Mouse (Mus musculus) kidney, embryonic 16.5 days (tissue): ENCODE measurements around the gene Gm11541. TPM values are rescaled to one million over a fixed set of nuclear protein-coding genes. Genes with fewer than 3 reads are reported as not detected.
A peak's percentile ranks its signal among the peaks of the same experiment; 100 is the strongest.
"Not testable (repeated sequence)": the region's sequence is repeated elsewhere in the genome, so short reads cannot be mapped to it uniquely, and the experiment has no call there.

Experiments
- ATAC-seq: fragments of 200-750 bp; cut with Nextera tagmentation; 2 replicates; pipeline ENCODE4 v1.8.0; 2017; ENCODE audit warnings: moderate TSS enrichment; ENCODE audit not compliant: low FRiP score, low TSS enrichment
- H3K27ac ChIP-seq: fragments of 300-500 bp; sonication (generic); 2 replicates; pipeline ENCODE4 v1.5.1; 2014; ENCODE audit warnings: low read length
- H3K27me3 ChIP-seq: fragments of 300-500 bp; sonication (generic); 2 replicates; pipeline ENCODE4 v1.6.1; 2014; ENCODE audit warnings: low read length, control low read depth, mixed read lengths; ENCODE audit not compliant: insufficient read depth
- H3K36me3 ChIP-seq: fragments of 300-500 bp; sonication (generic); 2 replicates; pipeline ENCODE4 v1.6.1; 2014; ENCODE audit warnings: low read length, control low read depth, mixed read lengths; ENCODE audit not compliant: insufficient read depth
- H3K4me1 ChIP-seq: fragments of 300-500 bp; sonication (generic); 2 replicates; pipeline ENCODE4 v1.6.1; 2014; ENCODE audit warnings: low read length, control low read depth, mixed read lengths; ENCODE audit not compliant: insufficient read depth
- H3K4me2 ChIP-seq: fragments of 300-500 bp; sonication (generic); replicated peaks from 2 replicates; pipeline ENCODE4 v1.6.1; 2014; ENCODE audit warnings: low read depth, low read length
- H3K4me3 ChIP-seq: fragments of 300-500 bp; sonication (generic); 2 replicates; pipeline ENCODE4 v1.5.1; 2014; ENCODE audit warnings: mild to moderate bottlenecking, low read length
- H3K9ac ChIP-seq: fragments of 300-500 bp; sonication (generic); replicated peaks from 2 replicates; pipeline ENCODE4 v1.6.1; 2014; ENCODE audit warnings: low read length
- H3K9me3 ChIP-seq: fragments of 300-500 bp; sonication (generic); 2 replicates; pipeline ENCODE4 v1.6.1; 2016; ENCODE audit warnings: low read length, control low read depth
- WGBS: fragments of 180-500 bp; shearing (Covaris S2); extraction: QIAGEN DNeasy Blood & Tissue Kit; methylation state at CpG from one replicate; pipeline ENCODE4 v1.1.7; 2014; 5-methylcytosine and 5-hydroxymethylcytosine counted together
- polyA plus RNA-seq: library from polyadenylated mRNA; unstranded; fragments of >200 nt; fragmentation: Nextera tagmentation; extraction: Ambion mirVana; gene quantifications from 2 replicates; pipeline ENCODE4 v1.2.1, GENCODE M21; 2015

Gene Gm11541
- polyA plus RNA-seq, 1 experiment from 2014 or later = 1.2 TPM

DNA sequence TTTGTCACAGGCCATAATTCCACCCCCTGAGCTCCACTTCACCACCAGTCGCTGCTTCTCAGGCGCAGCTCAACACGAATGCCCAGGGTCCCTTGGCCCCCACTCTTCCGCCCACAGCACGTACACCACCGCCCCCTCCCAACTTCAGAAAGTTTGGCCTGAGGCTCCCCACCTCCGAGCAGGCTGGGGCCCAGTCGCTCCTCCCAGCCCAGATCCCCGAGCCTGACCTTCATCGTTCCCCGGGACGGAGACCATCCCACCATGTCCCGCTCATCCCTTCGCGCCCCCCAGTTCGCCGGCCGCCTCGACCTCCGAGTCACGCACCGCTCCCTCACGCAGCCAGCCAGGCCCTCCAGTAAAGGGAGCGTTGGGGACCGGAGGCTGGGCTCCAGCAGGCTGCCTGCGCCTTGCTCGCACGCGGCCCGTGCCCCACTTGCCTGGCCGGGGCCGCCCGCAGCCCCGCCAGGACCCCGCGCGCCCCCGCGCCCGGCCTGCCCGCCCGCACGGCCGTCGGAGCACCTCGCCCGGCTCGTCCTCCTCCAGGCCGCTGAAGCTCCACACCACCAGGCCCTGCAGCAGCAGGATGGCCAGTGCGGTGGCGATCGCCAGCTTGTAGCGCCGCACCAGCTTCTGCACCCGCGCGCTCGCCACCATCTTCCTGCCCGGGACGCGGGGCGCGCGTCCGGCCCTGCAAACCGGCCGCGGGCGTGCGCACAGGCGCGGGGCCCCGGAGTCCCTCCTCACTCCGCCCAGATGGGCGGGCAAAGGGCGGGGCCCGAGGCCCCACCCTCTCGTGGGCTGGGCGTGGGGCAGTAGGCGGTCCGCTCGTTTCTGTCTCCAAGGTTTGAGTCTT lies 27.3 kb downstream of the Gm11541 start, which contains the start of gene Xylt2:
Gene Xylt2, minus strand, starts transcription at position 762 of the 853 bp plus-strand sequence.
- Histone ChIP-seq H3K36me3 (no peaks in the 10 kb centered on the region), H3K27ac (peak within 1 kb of the TSS; percentile 85), H3K4me3 (peak within 1 kb of the TSS; percentile 94), H3K4me2 (peak within 1 kb of the TSS; percentile 87), H3K9me3 (0 out of 2 replicates have a peak, but pooled peaks cover 2% of the 10 kb centered on the region), H3K27me3 (no peaks in the 10 kb centered on the region), H3K4me1 (peaks cover 18% of the 10 kb centered on the region), H3K9ac (peak within 1 kb of the TSS; percentile 98)
- peak; percentile 94 for ATAC-seq
- WGBS = under 1% methylated on average over 82 of the region's 82 CpGs

GRCm38 (mm10) chr11:94676308-94676707 lies 28.0 kb downstream of the Gm11541 start:
- no peak; the same call in 1 of the 2 replicates for ATAC-seq
- Histone ChIP-seq H3K4me3 (peak overlapping the region; percentile 94), H3K9ac (peak overlapping the region; percentile 98), H3K4me2 (peak overlapping the region; percentile 87), H3K4me1 (peaks cover 18% of the 10 kb centered on the region), H3K27ac (no peak overlapping the region; the same call in 1 of the 2 replicates), H3K36me3 (no peaks in the 10 kb centered on the region), H3K9me3 (0 out of 2 replicates have a peak, but pooled peaks cover 2% of the 10 kb centered on the region), H3K27me3 (no peaks in the 10 kb centered on the region)
- 41% methylated on average over 4 of the region's 4 CpGs for WGBS

DNA sequence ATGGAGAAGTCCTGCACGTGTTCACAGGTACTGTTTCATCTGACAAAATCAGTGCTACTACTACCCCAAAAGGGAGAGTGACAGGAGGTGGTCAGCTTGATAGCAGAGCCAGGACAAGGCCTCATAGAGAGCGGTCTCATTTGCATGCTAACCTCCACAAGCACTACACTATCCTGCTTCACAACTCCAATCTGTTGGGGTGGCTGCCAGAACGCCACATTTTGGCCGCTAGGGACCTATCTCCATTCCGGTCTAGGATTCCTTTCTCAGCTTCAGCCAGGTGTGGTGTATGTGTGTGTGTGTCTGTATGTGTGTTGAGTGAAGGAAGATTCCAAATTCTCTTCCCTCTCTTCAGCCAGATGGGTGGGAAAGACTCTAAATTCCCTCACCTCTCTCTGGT lies 28.9 kb downstream of the Gm11541 start:
- Histone ChIP-seq H3K9me3 (no peaks in the 10 kb centered on the region), H3K36me3 (peaks cover 1% of the 10 kb centered on the region), H3K9ac (no peak overlapping the region), H3K27me3 (no peaks in the 10 kb centered on the region), H3K4me3 (no peak overlapping the region), H3K27ac (no peak overlapping the region), H3K4me1 (peaks cover 18% of the 10 kb centered on the region), H3K4me2 (no peak overlapping the region)
- ATAC-seq = no peak
- WGBS = 78% methylated on average over 5 of the region's 5 CpGs

DNA sequence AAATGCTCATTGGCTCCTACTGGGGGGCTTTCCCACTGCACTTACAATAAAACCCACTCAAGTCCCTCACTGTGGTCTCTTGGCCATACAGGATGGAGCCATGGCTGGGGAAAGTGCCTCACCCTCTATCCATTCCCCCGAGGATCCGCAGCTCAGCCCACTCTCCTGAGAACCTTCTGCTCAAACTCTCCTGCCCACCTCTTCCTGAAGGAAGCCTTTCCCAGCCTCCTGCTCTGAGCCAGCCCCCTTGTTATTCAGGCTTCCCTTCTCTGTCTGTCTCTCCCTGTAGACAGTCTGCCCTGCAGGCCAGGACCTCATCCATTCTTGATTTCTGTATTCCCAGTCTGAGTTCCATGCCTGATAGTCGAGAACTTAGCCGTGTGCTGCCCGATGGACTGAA lies 29.3 kb downstream of the Gm11541 start:
- Histone ChIP-seq H3K27me3 (no peaks in the 10 kb centered on the region), H3K4me1 (peaks cover 18% of the 10 kb centered on the region), H3K9me3 (no peaks in the 10 kb centered on the region), H3K4me2 (no peak overlapping the region), H3K4me3 (no peak overlapping the region), H3K27ac (no peak overlapping the region), H3K36me3 (peaks cover 6% of the 10 kb centered on the region), H3K9ac (no peak overlapping the region)
- 73% methylated on average over 5 of the region's 5 CpGs for WGBS
- no peak for ATAC-seq

DNA sequence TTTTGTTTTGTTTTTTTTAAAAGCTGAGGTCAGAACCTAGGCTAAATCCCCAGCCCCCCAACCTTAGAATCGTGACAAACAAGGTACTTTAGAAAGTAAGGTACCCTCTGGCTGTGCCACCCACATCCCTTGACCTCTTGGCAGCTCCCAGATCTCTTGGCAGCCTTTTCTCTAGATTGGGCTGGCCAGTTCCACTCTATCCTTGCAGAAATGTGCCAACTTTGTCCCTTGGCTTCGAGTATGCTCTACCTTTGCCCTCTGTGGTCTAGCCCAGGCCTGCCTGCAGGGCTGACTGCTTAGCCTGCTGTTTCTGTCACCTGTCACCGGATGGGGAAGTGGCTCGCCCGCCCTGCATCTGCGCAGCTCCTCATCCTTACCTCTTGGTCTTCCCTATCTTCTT lies 39.0 kb downstream of the Gm11541 start:
- Histone ChIP-seq H3K36me3 (peaks cover 78% of the 10 kb centered on the region), H3K4me2 (no peak overlapping the region), H3K4me1 (no peaks in the 10 kb centered on the region), H3K27me3 (no peaks in the 10 kb centered on the region), H3K4me3 (no peak overlapping the region), H3K9ac (no peak overlapping the region), H3K9me3 (no peaks in the 10 kb centered on the region), H3K27ac (no peak overlapping the region)
- 92% methylated on average over 6 of the region's 6 CpGs for WGBS
- ATAC-seq = no peak

- no peaks in the 10 kb centered on the region for H3K4me1 ChIP-seq
- no peak overlapping the region for H3K4me3 ChIP-seq
- no peaks in the 10 kb centered on the region for H3K9me3 ChIP-seq
- peaks cover 61% of the 10 kb centered on the region for H3K36me3 ChIP-seq
- no peak overlapping the region for H3K27ac ChIP-seq
- H3K27me3 ChIP-seq = no peaks in the 10 kb centered on the region
- no peak overlapping the region for H3K9ac ChIP-seq
- ATAC-seq = no peak
- 63% methylated on average over 1 of the region's 1 CpGs for WGBS
- no peak overlapping the region for H3K4me2 ChIP-seq
Measured at GRCm38 (mm10) chr11:94661344-94661743, 43.0 kb downstream of the Gm11541 start.

GRCm38 (mm10) chr11:94653663-94654436 lies 50.4 kb downstream of the Gm11541 start, which contains the start of the genes Mrpl27 and Eme1:
Gene Mrpl27 (plus strand): TSS chr11:94653767.
Gene Eme1 (minus strand): TSS chr11:94653964.
- peak; percentile 91 for ATAC-seq
- WGBS = under 1% methylated on average over 32 of the region's 32 CpGs
- peak within 1 kb of the TSS; percentile 78 for H3K9ac ChIP-seq
- H3K4me1 ChIP-seq = peaks cover 12% of the 10 kb centered on the region
- H3K27me3 ChIP-seq = no peaks in the 10 kb centered on the region
- H3K4me3 ChIP-seq = peak within 1 kb of the TSS; percentile 72
- peak within 1 kb of the TSS; percentile 97 for H3K27ac ChIP-seq
- H3K36me3 ChIP-seq = peaks cover 16% of the 10 kb centered on the region
- peak within 1 kb of the TSS; percentile 76 for H3K4me2 ChIP-seq
- H3K9me3 ChIP-seq = no peaks in the 10 kb centered on the region

DNA sequence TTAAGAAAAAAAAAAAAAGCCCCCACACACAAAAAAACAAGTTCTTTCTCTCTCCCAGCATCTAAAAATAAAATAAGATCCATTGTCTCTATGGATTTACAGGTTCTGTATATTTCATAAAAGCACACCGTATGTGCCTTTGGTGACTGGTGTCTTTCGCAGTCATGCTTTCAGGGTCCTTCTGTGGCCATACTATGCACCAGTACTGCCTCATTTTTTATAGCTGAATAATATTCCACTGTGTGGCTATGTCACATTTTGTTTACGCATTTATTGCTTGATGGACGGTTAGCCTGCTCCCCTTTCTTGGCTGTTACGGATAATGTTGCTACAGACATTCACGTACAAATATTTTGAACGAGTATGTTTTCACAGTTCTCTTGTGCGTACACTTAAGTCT lies 51.3 kb downstream of the Gm11541 start:
- Histone ChIP-seq H3K27me3 (no peaks in the 10 kb centered on the region), H3K36me3 (peaks cover 11% of the 10 kb centered on the region), H3K4me3 (peak overlapping the region; percentile 72), H3K9me3 (no peaks in the 10 kb centered on the region), H3K4me1 (peaks cover 12% of the 10 kb centered on the region), H3K9ac (peak overlapping the region; percentile 78), H3K4me2 (peak overlapping the region; percentile 76), H3K27ac (no peak overlapping the region)
- WGBS = 47% methylated on average over 8 of the region's 8 CpGs
- ATAC-seq = no peak

GRCm38 (mm10) chr11:94651241-94651640 lies 53.1 kb downstream of the Gm11541 start:
- WGBS = 97% methylated on average over 5 of the region's 7 CpGs
- not testable (repeated sequence) for ATAC-seq, H3K4me3 ChIP-seq, H3K9ac ChIP-seq, H3K27ac ChIP-seq, H3K4me2 ChIP-seq, H3K9me3 ChIP-seq, H3K27me3 ChIP-seq
- Histone ChIP-seq H3K36me3 (peaks cover 22% of the 10 kb centered on the region), H3K4me1 (peaks cover 12% of the 10 kb centered on the region)
